Mouse (Mus musculus) brown adipose tissue, adult 24 weeks (tissue): ENCODE data around the gene Fbxw2. TPM values are rescaled to one million over a fixed set of nuclear protein-coding genes. Genes with fewer than 3 reads are reported as not detected.
A peak's percentile ranks its signal among the peaks of the same experiment; 100 is the strongest.
"Not testable (repeated sequence)": the region's sequence is repeated elsewhere in the genome, so short reads cannot be mapped to it uniquely, and the experiment has no call there.

Experiments
- H3K27ac ChIP-seq: fragments of 200-500 bp; replicated peaks from 2 replicates; pipeline ENCODE4 v1.5.1; 2012; ENCODE audit warnings: low read depth, mild to moderate bottlenecking, low read length
- H3K4me1 ChIP-seq: fragments of 200-500 bp; 2 replicates; pipeline ENCODE4 v1.6.1; 2012; ENCODE audit warnings: low read length, mixed read lengths; ENCODE audit not compliant: control insufficient read depth, insufficient read depth, insufficient read length
- H3K4me3 ChIP-seq: fragments of 200-500 bp; 2 replicates; pipeline ENCODE4 v1.5.1; 2012; ENCODE audit warnings: low read depth, mild to moderate bottlenecking, low read length, moderate library complexity; ENCODE audit not compliant: insufficient read depth
- polyA plus RNA-seq: library from polyadenylated mRNA; stranded (reverse); fragments of >200 nt; gene quantifications from 2 replicates; pipeline ENCODE4 v1.2.4, GENCODE M21; 2012; ENCODE audit not compliant: missing spikeins, insufficient read depth, insufficient read length

The Fbxw2 gene
- polyA plus RNA-seq, 1 experiment = 59.9 TPM

DNA sequence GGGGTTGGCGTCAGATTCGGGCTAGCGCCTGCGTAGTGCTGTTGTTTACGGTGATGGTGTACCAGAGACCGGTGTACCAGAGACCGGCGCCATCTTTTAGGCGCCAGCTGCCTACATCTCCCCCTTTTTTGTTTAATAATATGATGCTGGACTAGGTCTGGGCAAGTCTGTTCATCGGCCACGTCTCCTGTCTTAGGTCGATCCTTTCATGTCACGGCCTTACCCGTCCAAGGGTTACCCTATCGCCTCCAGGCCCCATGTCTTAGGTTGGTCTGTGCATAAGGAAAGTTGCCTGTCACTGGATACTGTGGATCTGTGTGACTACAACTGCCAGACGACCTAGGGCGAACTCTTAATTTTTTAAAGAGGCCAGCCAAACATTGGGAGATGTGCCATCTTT is 4.0 kb upstream of the Fbxw2 start:
- not testable (repeated sequence) for H3K4me1 ChIP-seq, H3K27ac ChIP-seq, H3K4me3 ChIP-seq

GRCm38 (mm10) chr2:34828026-34828425 is 1.9 kb upstream of the Fbxw2 start:
- H3K27ac ChIP-seq = peak overlapping the region; percentile 55
- H3K4me1 ChIP-seq = peaks cover 10% of the 10 kb centered on the region; the same call in 1 of the 2 replicates
- H3K4me3 ChIP-seq = no peak overlapping the region

GRCm38 (mm10) chr2:34827591-34827990 is 1.5 kb upstream of the Fbxw2 start:
- peak overlapping the region; percentile 55 for H3K27ac ChIP-seq
- H3K4me1 ChIP-seq = peaks cover 10% of the 10 kb centered on the region; the same call in 1 of the 2 replicates
- no peak overlapping the region for H3K4me3 ChIP-seq

GRCm38 (mm10) chr2:34826460-34827231 is 535 bp upstream of the Fbxw2 start:
- Histone ChIP-seq H3K4me1 (peaks cover 10% of the 10 kb centered on the region; the same call in 1 of the 2 replicates), H3K4me3 (peak overlapping the region; percentile 96), H3K27ac (peak overlapping the region; percentile 70)

DNA sequence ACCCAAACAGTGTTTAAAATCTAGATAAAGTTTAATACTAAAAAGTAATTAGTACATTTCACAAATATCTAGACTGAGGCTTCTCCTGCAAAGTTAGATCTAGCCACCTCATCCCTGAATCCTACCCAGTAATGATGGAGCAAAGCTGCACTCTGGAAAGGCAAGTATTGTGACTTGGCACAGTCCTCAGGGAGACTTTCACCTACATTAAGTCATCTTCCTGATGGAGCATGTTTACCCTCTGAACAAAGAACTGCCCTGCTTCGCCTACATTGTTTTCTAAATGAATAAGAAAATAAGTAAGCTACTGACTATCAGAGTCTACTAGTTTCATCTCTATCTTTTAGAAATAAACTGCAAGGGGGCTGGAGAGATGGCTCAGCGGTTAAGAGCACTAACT is 7.6 kb downstream of the Fbxw2 start:
- H3K4me3 ChIP-seq = no peak overlapping the region
- peaks cover 3% of the 10 kb centered on the region; the same call in 1 of the 2 replicates for H3K4me1 ChIP-seq
- no peak overlapping the region for H3K27ac ChIP-seq

- H3K4me3 ChIP-seq, H3K4me1 ChIP-seq, H3K27ac ChIP-seq: not testable (repeated sequence)
These were observed 10.2 kb downstream of the Fbxw2 start for GRCm38 (mm10) chr2:34815893-34816292.

GRCm38 (mm10) chr2:34812706-34813105 is 13.4 kb downstream of the Fbxw2 start:
- Histone ChIP-seq H3K4me3 (no peak overlapping the region), H3K27ac (no peak overlapping the region), H3K4me1 (peaks cover 3% of the 10 kb centered on the region; the same call in 1 of the 2 replicates)

- Histone ChIP-seq H3K4me1 (peaks cover 2% of the 10 kb centered on the region; the same call in 1 of the 2 replicates), H3K27ac (no peak overlapping the region), H3K4me3 (no peak overlapping the region)
These were observed 15.3 kb downstream of the Fbxw2 start for GRCm38 (mm10) chr2:34810775-34811174.

GRCm38 (mm10) chr2:34809568-34809967 is 16.5 kb downstream of the Fbxw2 start:
- Histone ChIP-seq H3K4me3 (no peak overlapping the region), H3K27ac (no peak overlapping the region), H3K4me1 (peaks cover 7% of the 10 kb centered on the region)

GRCm38 (mm10) chr2:34808057-34808456 is 18.1 kb downstream of the Fbxw2 start:
- H3K4me3 ChIP-seq = no peak overlapping the region

DNA sequence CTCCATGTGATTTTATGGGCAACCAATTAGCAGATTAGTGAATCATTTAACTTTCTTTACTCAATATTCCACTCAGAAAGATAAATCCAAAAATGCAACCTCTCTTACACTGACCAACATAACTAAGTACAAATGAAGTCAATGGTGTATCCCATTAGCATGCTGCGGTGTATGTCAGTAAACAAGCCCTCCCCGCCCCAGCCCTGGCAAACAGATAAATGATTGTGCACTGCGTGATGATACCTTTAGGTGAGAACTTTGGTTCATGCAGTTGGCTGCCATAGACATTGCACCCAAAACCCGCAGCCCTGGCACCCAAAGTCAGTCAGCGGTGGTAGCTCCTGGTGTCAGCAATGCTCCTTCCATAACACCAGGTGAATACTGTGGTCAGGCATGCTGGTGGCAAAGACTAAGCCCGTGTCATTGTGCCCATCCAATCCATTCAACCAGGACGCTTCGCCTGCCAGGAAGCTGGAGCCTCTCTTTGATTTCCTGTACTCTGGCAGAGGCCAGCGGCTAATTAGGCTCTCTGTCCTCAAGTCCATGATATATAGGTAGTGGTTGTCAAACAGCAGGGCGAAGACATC is 20.7 kb downstream of the Fbxw2 start:
- no peak overlapping the region for H3K4me3 ChIP-seq
- H3K4me1 ChIP-seq = peaks cover 11% of the 10 kb centered on the region
- H3K27ac ChIP-seq = no peak overlapping the region

More at GRCm38 (mm10) chr2:34808057-34808456, 18.1 kb downstream of the Fbxw2 start:
- Histone ChIP-seq H3K4me1 (peaks cover 11% of the 10 kb centered on the region), H3K27ac (no peak overlapping the region)

- Histone ChIP-seq H3K27ac (no peak overlapping the region), H3K4me1 (peaks cover 11% of the 10 kb centered on the region), H3K4me3 (no peak overlapping the region)
These were observed 21.3 kb downstream of the Fbxw2 start for GRCm38 (mm10) chr2:34804815-34805214.

GRCm38 (mm10) chr2:34804172-34804571 is 21.9 kb downstream of the Fbxw2 start:
- Histone ChIP-seq H3K4me3 (no peak overlapping the region), H3K27ac (no peak overlapping the region), H3K4me1 (peaks cover 11% of the 10 kb centered on the region)

DNA sequence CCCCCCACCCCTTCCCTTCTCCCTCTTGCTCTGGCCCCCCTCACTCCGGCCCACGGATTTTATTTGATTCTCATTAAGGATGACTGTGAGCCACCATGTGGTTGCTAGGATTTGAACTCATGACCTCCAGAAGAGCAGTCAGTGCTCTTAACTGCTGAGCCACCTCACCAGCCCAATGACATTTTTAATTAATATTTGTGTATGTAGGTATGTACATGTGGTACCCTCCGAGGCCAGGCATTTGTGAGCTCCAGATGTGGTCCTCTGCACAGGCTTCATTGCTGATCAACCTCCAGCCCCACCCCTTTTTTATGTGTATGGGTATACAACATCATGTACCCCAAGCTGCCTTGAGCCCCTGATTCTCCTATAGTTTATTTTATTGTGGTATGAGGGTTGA is 22.4 kb downstream of the Fbxw2 start:
- Histone ChIP-seq H3K27ac (no peak overlapping the region), H3K4me1 (peaks cover 11% of the 10 kb centered on the region), H3K4me3 (peak overlapping the region; percentile 10; the same call in 1 of the 2 replicates)

GRCm38 (mm10) chr2:34802565-34803245 is 23.4 kb downstream of the Fbxw2 start:
- peaks cover 11% of the 10 kb centered on the region for H3K4me1 ChIP-seq
- H3K4me3 ChIP-seq = peak overlapping the region; percentile 67
- H3K27ac ChIP-seq = peak overlapping the region; percentile 78
